Mouse (Mus musculus): Measurements from ENCODE around the gene Tesk1.

Gene Tesk1

GRCm38 (mm10) chr4:43418973-43419656 is 22.6 kb upstream of the Tesk1 start:
- no peak for DNase-seq (ENCODE audit: extremely low read depth, insufficient read length, low spot score)

- no peak for DNase-seq (ENCODE audit: extremely low read depth, insufficient read length, low spot score)
Observed at GRCm38 (mm10) chr4:43419801-43420281, 21.9 kb upstream of the Tesk1 start.

- DNase-seq (ENCODE audit: extremely low read depth, insufficient read length, low spot score): peak; percentile 47
Observed at GRCm38 (mm10) chr4:43420305-43420704, 21.4 kb upstream of the Tesk1 start.

GRCm38 (mm10) chr4:43421632-43422240 is 20.0 kb upstream of the Tesk1 start:
- no peak for DNase-seq (ENCODE audit: extremely low read depth, insufficient read length, low spot score)

GRCm38 (mm10) chr4:43423267-43423934 is 18.3 kb upstream of the Tesk1 start:
- DNase-seq (ENCODE audit: extremely low read depth, insufficient read length, low spot score): no peak

GRCm38 (mm10) chr4:43424072-43424471 is 17.7 kb upstream of the Tesk1 start:
- no peak for DNase-seq (ENCODE audit: extremely low read depth, insufficient read length, low spot score)

- no peak for DNase-seq (ENCODE audit: extremely low read depth, insufficient read length, low spot score)
Observed at GRCm38 (mm10) chr4:43425197-43425596, 16.5 kb upstream of the Tesk1 start.

GRCm38 (mm10) chr4:43425648-43426380 is 15.9 kb upstream of the Tesk1 start:
- DNase-seq (ENCODE audit: extremely low read depth, insufficient read length, low spot score): no peak

- no peak for DNase-seq (ENCODE audit: extremely low read depth, insufficient read length, low spot score)
Observed at GRCm38 (mm10) chr4:43426487-43426886, 15.3 kb upstream of the Tesk1 start.

GRCm38 (mm10) chr4:43427501-43428179 is 14.1 kb upstream of the Tesk1 start:
- no peak for DNase-seq (ENCODE audit: extremely low read depth, insufficient read length, low spot score)

- DNase-seq (ENCODE audit: extremely low read depth, insufficient read length, low spot score): no peak
Observed at GRCm38 (mm10) chr4:43428180-43428861, 13.4 kb upstream of the Tesk1 start.

- no peak for DNase-seq (ENCODE audit: extremely low read depth, insufficient read length, low spot score)
Observed at GRCm38 (mm10) chr4:43428946-43429345, 12.8 kb upstream of the Tesk1 start, which contains the start of gene Fam166b. Gene Fam166b, minus strand, starts transcription at chr4:43429134.

GRCm38 (mm10) chr4:43431690-43432089 is 10.0 kb upstream of the Tesk1 start:
- peak; percentile 62 for DNase-seq (ENCODE audit: extremely low read depth, insufficient read length, low spot score)

GRCm38 (mm10) chr4:43432832-43433231 is 8.9 kb upstream of the Tesk1 start:
- no peak for DNase-seq (ENCODE audit: extremely low read depth, insufficient read length, low spot score)

- peak; percentile 98 for DNase-seq (ENCODE audit: extremely low read depth, insufficient read length, low spot score)
Observed at GRCm38 (mm10) chr4:43442044-43442443, 305 bp downstream of the Tesk1 start.

GRCm38 (mm10) chr4:43442456-43443361 is 970 bp downstream of the Tesk1 start:
- peak; percentile 93 for DNase-seq (ENCODE audit: extremely low read depth, insufficient read length, low spot score)

- DNase-seq (ENCODE audit: extremely low read depth, insufficient read length, low spot score): peak; percentile 66
Observed at GRCm38 (mm10) chr4:43443511-43443910, 1.8 kb downstream of the Tesk1 start.

GRCm38 (mm10) chr4:43447251-43447650 is 5.5 kb downstream of the Tesk1 start:
- DNase-seq (ENCODE audit: extremely low read depth, insufficient read length, low spot score): no peak

GRCm38 (mm10) chr4:43448554-43448953 is 6.8 kb downstream of the Tesk1 start:
- DNase-seq (ENCODE audit: extremely low read depth, insufficient read length, low spot score): no peak

Data from 3134 (cell line).